Mouse (Mus musculus) heart, postnatal 0 days (tissue): ENCODE data around the gene Cfap126. TPM values are rescaled to one million over a fixed set of nuclear protein-coding genes. Genes with fewer than 3 reads are reported as not detected.
"Not testable (repeated sequence)": the region's sequence is repeated elsewhere in the genome, so short reads cannot be mapped to it uniquely, and the experiment has no call there.

ENCODE experiments used
- ATAC-seq: fragments of 200-750 bp; cut with Nextera tagmentation; 2 replicates; pipeline ENCODE4 v1.8.0; 2017; ENCODE audit warnings: low read depth, moderate number of reproducible peaks, moderate library complexity; ENCODE audit not compliant: insufficient read depth
- DNase-seq: peaks from one replicate; pipeline ENCODE4 v3.0.0-alpha.2; 2016; ENCODE audit warnings: low spot score
- H3K27ac ChIP-seq: fragments of 300-500 bp; sonication (generic); 2 replicates; pipeline ENCODE4 v1.5.1; 2014; ENCODE audit warnings: low read depth, mild to moderate bottlenecking
- H3K27me3 ChIP-seq: fragments of 300-500 bp; sonication (generic); 2 replicates; pipeline ENCODE4 v1.6.1; 2014; ENCODE audit warnings: low read length, mixed read lengths; ENCODE audit not compliant: control insufficient read depth, insufficient read depth
- H3K36me3 ChIP-seq: fragments of 300-500 bp; sonication (generic); replicated peaks from 2 replicates; pipeline ENCODE4 v1.6.1; 2014; ENCODE audit warnings: low read length, mixed read lengths; ENCODE audit not compliant: control insufficient read depth, insufficient read depth
- H3K4me1 ChIP-seq: fragments of 300-500 bp; sonication (generic); 2 replicates; pipeline ENCODE4 v1.6.1; 2014; ENCODE audit warnings: antibody characterized with exemption; ENCODE audit not compliant: control insufficient read depth, insufficient read depth
- H3K4me2 ChIP-seq: fragments of 300-500 bp; sonication (generic); 2 replicates; pipeline ENCODE4 v1.6.1; 2014; ENCODE audit warnings: low read depth, mild to moderate bottlenecking, low read length, moderate library complexity
- H3K4me3 ChIP-seq: fragments of 300-500 bp; sonication (generic); 2 replicates; pipeline ENCODE4 v1.5.1; 2014; ENCODE audit warnings: low read depth, low read length
- H3K9ac ChIP-seq: fragments of 300-500 bp; sonication (generic); replicated peaks from 2 replicates; pipeline ENCODE4 v1.6.1; 2014; ENCODE audit warnings: low read depth, low read length, mixed read lengths
- H3K9me3 ChIP-seq: fragments of 300-500 bp; sonication (generic); replicated peaks from 2 replicates; pipeline ENCODE4 v1.6.1; 2016; ENCODE audit warnings: low read length; ENCODE audit not compliant: control insufficient read depth
- CTCF ChIP-seq: IDR thresholded peaks from 2 replicates; pipeline ENCODE4 v1.5.1; 2016; ENCODE audit warnings: antibody characterized with exemption, control low read depth, low read depth
- EP300 ChIP-seq: IDR thresholded peaks from 2 replicates; pipeline ENCODE4 v1.6.1; 2016; ENCODE audit warnings: antibody characterized with exemption, low read depth
- WGBS: fragments of 180-500 bp; shearing (Covaris S2); extraction: QIAGEN DNeasy Blood & Tissue Kit; methylation state at CpG from one replicate; pipeline ENCODE4 v1.1.7; 2014; 5-methylcytosine and 5-hydroxymethylcytosine counted together
- polyA plus RNA-seq: library from polyadenylated mRNA; unstranded; fragments of >200 nt; fragmentation: Nextera tagmentation; extraction: Ambion mirVana; gene quantifications from 2 replicates; pipeline ENCODE4 v1.2.1, GENCODE M21; 2015
- total RNA-seq: library from RNA; depleted of rRNA; stranded (reverse); fragments of >200 nt; gene quantifications from 2 replicates; pipeline ENCODE4 v1.2.3, GENCODE M21; 2014; ENCODE audit warnings: low replicate concordance; rRNA removed

The Cfap126 gene
- 3.7 TPM in 1 of 2 replicates, not detected in the other for total RNA-seq
- polyA plus RNA-seq, result 2.2 and 3.5 TPM in 2 replicates

DNA sequence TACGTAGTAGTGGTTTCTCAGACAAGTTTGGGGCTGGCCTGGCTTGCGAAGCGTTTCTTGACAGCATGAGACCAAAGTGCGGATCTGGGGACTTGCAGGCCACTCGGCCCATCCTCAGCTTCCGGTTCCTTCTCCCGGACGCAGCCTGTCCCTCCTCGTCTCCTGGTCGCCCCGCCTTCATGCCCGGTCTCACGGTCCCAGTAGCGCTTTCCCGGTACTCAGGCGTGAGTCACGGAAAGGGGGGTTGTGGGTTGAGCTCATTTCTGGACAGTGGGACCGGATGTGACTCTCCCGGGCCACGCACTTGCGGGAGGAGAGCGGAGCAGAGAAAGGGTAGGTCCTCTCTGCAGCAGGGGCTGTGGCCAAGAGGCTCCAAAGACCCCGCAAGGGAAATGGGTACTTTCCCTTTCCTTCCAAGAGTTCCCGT, at the start of gene Cfap126:
Gene Cfap126 (plus strand): TSS at position 46 of the 427 bp plus-strand sequence.
- H3K4me3 ChIP-seq, result peak within 1 kb of the TSS; percentile 47
- peak within 1 kb of the TSS; percentile 84 for H3K27ac ChIP-seq
- H3K9ac ChIP-seq, result peak within 1 kb of the TSS; percentile 43
- TF ChIP-seq CTCF (no peak), EP300 (no peak; the same call in 1 of the 2 replicates)
- under 1% methylated on average over 23 of the region's 24 CpGs for WGBS
- H3K4me2 ChIP-seq, result peak within 1 kb of the TSS; percentile 59
- H3K4me1 ChIP-seq, result peaks cover 6% of the 10 kb centered on the region; the same call in 1 of the 2 replicates
- DNase-seq, result peak; percentile 93
- H3K36me3 ChIP-seq, result no peaks in the 10 kb centered on the region
- peak; percentile 78 for ATAC-seq
- no peaks in the 10 kb centered on the region for H3K27me3 ChIP-seq
- H3K9me3 ChIP-seq, result no peaks in the 10 kb centered on the region

DNA sequence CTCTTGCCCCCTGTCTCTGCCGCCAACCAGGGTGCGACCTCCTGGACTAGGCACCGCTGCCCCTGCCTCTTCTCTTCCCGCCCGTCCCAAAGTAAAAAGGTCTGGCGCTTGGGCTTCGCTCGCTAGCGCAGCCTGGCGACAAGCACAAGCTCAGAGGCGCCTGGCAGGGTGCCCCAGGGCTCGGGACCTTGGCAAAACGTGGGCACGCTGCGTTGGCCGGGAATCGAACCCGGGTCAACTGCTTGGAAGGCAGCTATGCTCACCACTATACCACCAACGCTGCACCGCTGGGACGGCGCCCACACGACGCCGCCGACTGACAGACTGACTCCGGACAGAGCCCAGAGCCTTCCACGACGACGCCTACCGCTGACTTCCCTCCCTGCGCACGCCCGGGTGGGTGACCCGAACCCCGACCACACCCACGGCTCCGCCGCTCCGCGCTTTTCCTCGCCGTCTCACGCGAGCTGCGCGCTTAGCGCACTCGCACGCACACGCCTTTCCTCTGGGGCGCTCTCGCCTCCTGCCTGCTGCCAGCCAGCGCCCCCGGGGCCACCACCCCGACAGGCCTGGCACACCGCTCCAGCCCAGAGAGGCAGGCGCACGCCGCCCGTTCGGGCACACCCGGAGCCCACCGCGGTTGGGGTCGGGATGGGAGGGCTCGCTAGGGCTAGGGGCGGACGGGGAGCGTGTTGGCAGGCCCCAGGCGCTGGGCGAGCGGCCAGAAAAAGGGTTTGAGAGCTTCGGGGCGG, 49.1 kb upstream of the Cfap126 start, which contains the start of gene Fcgr3:
Gene Fcgr3 (minus strand): TSS at position 445 of the 752 bp plus-strand sequence.
- not testable (repeated sequence) for H3K9ac ChIP-seq, H3K9me3 ChIP-seq, H3K4me1 ChIP-seq, H3K36me3 ChIP-seq, H3K27ac ChIP-seq
- WGBS, result under 1% methylated on average over 38 of the region's 75 CpGs
- peak; percentile 36 for TF ChIP-seq CTCF
- peak; percentile 62 for ATAC-seq
- peak within 1 kb of the TSS; percentile 34 for H3K4me3 ChIP-seq
- peak; percentile 45 for DNase-seq
- H3K27me3 ChIP-seq, result peaks cover 25% of the 10 kb centered on the region
- H3K4me2 ChIP-seq, result peak within 1 kb of the TSS; percentile 36

- 0% methylated on average over 14 of the region's 35 CpGs for WGBS
- not testable (repeated sequence) for H3K4me1 ChIP-seq, H3K9me3 ChIP-seq, H3K36me3 ChIP-seq, H3K27ac ChIP-seq, DNase-seq, H3K9ac ChIP-seq
- Histone ChIP-seq H3K4me3 (peak overlapping the region; percentile 34; the same call in 1 of the 2 replicates), H3K27me3 (peaks cover 29% of the 10 kb centered on the region), H3K4me2 (0 out of 2 replicates have a peak overlapping the region, but pooled peaks have one; percentile 31)
- ATAC-seq, result peak; percentile 16
Measured at GRCm38 (mm10) chr1:171065243-171065587, 48.5 kb upstream of the Cfap126 start.

DNA sequence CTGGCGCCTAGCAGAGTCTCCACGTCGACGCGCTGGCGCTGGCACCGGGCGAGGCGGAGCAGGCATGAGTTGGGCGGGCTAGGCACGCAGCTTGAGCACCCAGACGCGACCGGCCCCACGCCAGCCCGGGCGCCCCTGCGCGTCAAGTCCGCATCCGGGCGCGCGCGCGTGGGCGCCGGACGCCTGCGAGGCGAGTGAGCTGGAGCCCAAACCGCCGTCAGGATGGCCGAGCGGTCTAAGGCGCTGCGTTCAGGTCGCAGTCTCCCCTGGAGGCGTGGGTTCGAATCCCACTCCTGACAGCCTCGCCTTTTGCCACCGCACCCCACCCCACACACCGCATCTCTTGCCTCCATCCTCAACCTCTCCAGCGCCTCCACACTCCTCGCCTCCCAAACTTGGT, 48.0 kb upstream of the Cfap126 start:
- H3K9ac ChIP-seq, DNase-seq, H3K36me3 ChIP-seq, H3K27ac ChIP-seq, H3K4me2 ChIP-seq, H3K9me3 ChIP-seq, H3K4me1 ChIP-seq: not testable (repeated sequence)
- Histone ChIP-seq H3K4me3 (peak overlapping the region; percentile 13; the same call in 1 of the 2 replicates), H3K27me3 (peaks cover 29% of the 10 kb centered on the region)
- ATAC-seq, result peak; percentile 3; the same call in 1 of the 2 replicates
- WGBS, result 5% methylated on average over 26 of the region's 45 CpGs

DNA sequence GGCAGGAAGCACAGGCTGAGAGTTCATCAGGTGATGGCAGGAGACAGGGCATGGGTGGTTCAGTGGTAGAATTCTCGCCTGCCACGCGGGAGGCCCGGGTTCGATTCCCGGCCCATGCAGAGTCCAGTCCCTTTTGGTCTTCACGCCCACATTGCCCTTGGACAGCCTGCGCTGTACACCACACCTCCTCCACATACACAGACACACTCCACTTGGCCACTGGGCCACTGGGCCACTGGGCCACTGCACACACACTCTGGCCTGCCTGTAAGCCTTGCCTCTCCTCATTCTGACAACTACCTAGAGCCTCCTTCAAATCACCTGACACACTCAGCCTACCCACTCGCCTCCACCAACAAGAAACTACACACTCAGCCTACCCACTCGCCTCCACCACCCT, 47.1 kb upstream of the Cfap126 start:
- H3K4me1 ChIP-seq, H3K9me3 ChIP-seq, DNase-seq, H3K36me3 ChIP-seq, H3K4me2 ChIP-seq, H3K9ac ChIP-seq, ATAC-seq, H3K4me3 ChIP-seq, H3K27ac ChIP-seq: not testable (repeated sequence)
- WGBS, result 29% methylated on average over 2 of the region's 10 CpGs
- peaks cover 33% of the 10 kb centered on the region for H3K27me3 ChIP-seq

- not testable (repeated sequence) for H3K4me1 ChIP-seq, H3K4me2 ChIP-seq, H3K27ac ChIP-seq, H3K36me3 ChIP-seq, H3K9ac ChIP-seq, H3K9me3 ChIP-seq, DNase-seq, ATAC-seq, H3K4me3 ChIP-seq
- peaks cover 33% of the 10 kb centered on the region for H3K27me3 ChIP-seq
- WGBS, result 49% methylated on average over 5 of the region's 5 CpGs
Measured at GRCm38 (mm10) chr1:171067928-171068327, 45.8 kb upstream of the Cfap126 start.

DNA sequence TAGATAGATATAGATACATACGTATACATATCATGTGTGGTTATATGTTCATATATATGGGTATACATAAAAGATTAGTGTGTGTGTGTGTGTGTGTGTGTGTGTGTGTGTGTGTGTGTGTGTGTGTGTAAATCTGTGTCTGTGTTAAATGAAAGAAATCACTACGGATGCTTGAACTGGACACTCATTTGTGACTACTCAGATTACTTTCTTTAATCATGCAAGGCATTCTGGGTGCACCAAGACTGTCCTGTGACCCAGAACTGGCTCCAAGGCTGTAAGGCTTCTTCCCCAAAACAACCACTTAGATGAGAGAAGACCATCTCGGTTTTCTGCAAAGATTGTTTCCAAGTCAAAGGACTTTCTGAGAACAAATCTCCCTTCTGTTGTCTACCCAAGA, 44.2 kb upstream of the Cfap126 start:
- H3K36me3 ChIP-seq, H3K4me1 ChIP-seq, H3K9ac ChIP-seq, H3K4me2 ChIP-seq, H3K9me3 ChIP-seq, H3K27ac ChIP-seq, H3K4me3 ChIP-seq, ATAC-seq, DNase-seq: not testable (repeated sequence)
- 62% methylated on average over 3 of the region's 3 CpGs for WGBS
- peaks cover 33% of the 10 kb centered on the region for H3K27me3 ChIP-seq

DNA sequence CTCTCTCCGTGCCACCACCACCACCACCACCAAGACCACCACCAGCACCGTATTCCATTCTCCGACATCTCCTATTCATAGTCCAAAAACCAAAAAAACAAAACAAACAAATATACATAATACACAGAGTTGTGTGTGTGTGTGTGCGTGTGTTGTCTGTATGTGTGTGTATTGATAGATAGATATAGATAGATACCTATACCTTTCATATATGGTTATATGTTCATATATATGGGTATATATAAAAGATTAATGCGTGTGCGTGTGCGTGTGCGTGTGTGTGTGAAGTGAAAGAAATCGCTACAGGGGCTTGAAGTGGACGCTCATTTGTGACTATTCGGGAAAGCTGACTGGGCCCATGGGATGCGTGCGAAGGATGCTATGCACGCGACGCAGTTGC, 42.8 kb upstream of the Cfap126 start:
- H3K27ac ChIP-seq, H3K9me3 ChIP-seq, DNase-seq, H3K4me2 ChIP-seq, ATAC-seq, H3K36me3 ChIP-seq, H3K9ac ChIP-seq, H3K4me3 ChIP-seq, H3K4me1 ChIP-seq: not testable (repeated sequence)
- peaks cover 25% of the 10 kb centered on the region for H3K27me3 ChIP-seq
- 22% methylated on average over 11 of the region's 16 CpGs for WGBS
